ENCODE assay signal across 30 mouse cellular contexts in genomic region chr3:62433675-62434074, GRCm38 (mm10).
DNase-seq lines count a peak whose midpoint lies in the region; ATAC-seq and TF ChIP-seq lines count a peak whose summit lies in the region.
"Had no signal": no experiment of that assay in that cellular context is flagged by ENCODE, and none has a peak within 500 bp of the region (broad histone marks: within the 10 kb centered on the region; RNA-seq: fewer than 3 reads in every experiment).

No protein-coding gene starts in this region.

- H3K27me3 ChIP-seq in liver, postnatal 0 days (ENCODE audit: insufficient read depth, low read length), result no peaks in the 10 kb centered on the region
- H3K27me3 ChIP-seq in liver, embryonic 12.5 days (replicated peaks), result no peaks in the 10 kb centered on the region
- no peaks in the 10 kb centered on the region for H3K27me3 ChIP-seq in lung, embryonic 16.5 days (ENCODE audit: control insufficient read depth, insufficient read depth, low read depth, low read length)
- no peaks in the 10 kb centered on the region for H3K27me3 ChIP-seq in cerebellum, adult 2 months (ENCODE audit: control insufficient read depth, insufficient read depth, low read length)
- H3K27me3 ChIP-seq: CH12.LX; hindbrain, embryonic 15.5 days; limb, embryonic 15.5 days; neural tube, embryonic 12.5 days had no signal

- TF ChIP-seq EP300 in liver, postnatal 0 days (IDR thresholded peaks at IDR 0.05; ENCODE audit: low read depth), result no peak

- H3K27ac ChIP-seq in liver, postnatal 0 days (ENCODE audit: low read depth), result no peak overlapping the region
- H3K27ac ChIP-seq in liver, embryonic 12.5 days, result no peak overlapping the region
- no peak overlapping the region for H3K27ac ChIP-seq in lung, embryonic 16.5 days (ENCODE audit: low read length)
- no peak overlapping the region for H3K27ac ChIP-seq in cerebellum, adult 2 months (ENCODE audit: insufficient read depth, low read length)
- H3K27ac ChIP-seq: hindbrain, embryonic 10.5 days; hindbrain, embryonic 15.5 days; limb, embryonic 10.5 days; limb, embryonic 15.5 days; neural tube, embryonic 12.5 days; stomach, postnatal 0 days had no signal

- no peak overlapping the region for H3K9ac ChIP-seq in liver, postnatal 0 days (replicated peaks)
- no peak overlapping the region for H3K9ac ChIP-seq in liver, embryonic 12.5 days
- H3K9ac ChIP-seq in lung, embryonic 16.5 days (ENCODE audit: low read length), result no peak overlapping the region
- H3K9ac ChIP-seq: forebrain, postnatal 0 days; hindbrain, embryonic 15.5 days; limb, embryonic 15.5 days; neural tube, embryonic 12.5 days had no signal

- TF ChIP-seq CTCF in liver, postnatal 0 days (IDR thresholded peaks at IDR 0.05; ENCODE audit: low read depth), result no peak
- no peak for TF ChIP-seq CTCF in cerebellum, adult 2 months (IDR thresholded peaks at IDR 0.05; ENCODE audit: borderline replicate concordance, insufficient read depth, low read depth, low read length)

- ATAC-seq in liver, postnatal 0 days, result peak; percentile 23; the same call in 1 of the 2 replicates
- ATAC-seq in liver, embryonic 12.5 days, result no peak
- ATAC-seq in lung, embryonic 16.5 days (ENCODE audit: low read depth), result peak; percentile 79
- ATAC-seq: activated CD4-positive, CD25-positive, alpha-beta regulatory T cell, adult 4 months; forebrain, postnatal 0 days had no signal

- no peaks in the 10 kb centered on the region for H3K36me3 ChIP-seq in liver, postnatal 0 days (replicated peaks; ENCODE audit: insufficient read depth, low read length)
- H3K36me3 ChIP-seq in liver, embryonic 12.5 days, result no peaks in the 10 kb centered on the region
- no peaks in the 10 kb centered on the region; the same call in 1 of the 2 replicates for H3K36me3 ChIP-seq in lung, embryonic 16.5 days (ENCODE audit: control insufficient read depth, insufficient read depth, low read length)
- H3K36me3 ChIP-seq: hindbrain, embryonic 10.5 days; limb, embryonic 10.5 days; limb, embryonic 15.5 days; neural tube, embryonic 12.5 days had no signal

- no peak for TF ChIP-seq POLR2A in cerebellum, adult 2 months (IDR thresholded peaks at IDR 0.05; ENCODE audit: borderline replicate concordance, insufficient read depth, low read length)

- H3K9me3 ChIP-seq in liver, postnatal 0 days (ENCODE audit: low read length), result no peaks in the 10 kb centered on the region
- H3K9me3 ChIP-seq in liver, embryonic 12.5 days (replicated peaks), result no peaks in the 10 kb centered on the region
- no peaks in the 10 kb centered on the region for H3K9me3 ChIP-seq in lung, embryonic 16.5 days (ENCODE audit: control insufficient read depth, low read length)
- H3K9me3 ChIP-seq: hindbrain, embryonic 10.5 days; hindbrain, embryonic 15.5 days; limb, embryonic 10.5 days; limb, embryonic 15.5 days; neural tube, embryonic 12.5 days had no signal

- no peak for DNase-seq in liver, postnatal 0 days
- DNase-seq in lung, postnatal 14 days, result peak; percentile 16
- peak; percentile 39 for DNase-seq in yolk sac, embryonic 10.5 days (ENCODE audit: low spot score)
- DNase-seq in cerebellum, adult 2 months, result no peak
- DNase-seq: adrenal gland, adult 2 months; adrenal gland, postnatal 36 days; B cell, adult 2 months; cerebellum, adult 18-20 months; cerebellum, postnatal 14 days; forebrain, postnatal 0 days; heart, postnatal 14 days; kidney, adult 8-10 months; kidney, postnatal 10 days; layer of hippocampus, adult 9-11 months; midbrain, embryonic 14.5 days; right cerebral cortex, adult 18-20 months; right cerebral cortex, postnatal 4 days; thymus, adult 18-20 months; thymus, postnatal 25 days had no signal

- no peak overlapping the region for H3K4me3 ChIP-seq in liver, postnatal 0 days (ENCODE audit: low read depth, low read length)
- H3K4me3 ChIP-seq in liver, embryonic 12.5 days, result no peak overlapping the region
- no peak overlapping the region for H3K4me3 ChIP-seq in lung, embryonic 16.5 days (ENCODE audit: low read length)
- no peak overlapping the region for H3K4me3 ChIP-seq in cerebellum, adult 2 months (replicated peaks; ENCODE audit: insufficient read depth, low read depth, low read length)
- H3K4me3 ChIP-seq: erythroblast, embryonic 14.5 days; hindbrain, embryonic 10.5 days; hindbrain, embryonic 15.5 days; limb, embryonic 10.5 days; limb, embryonic 15.5 days; neural tube, embryonic 12.5 days had no signal

- H3K4me1 ChIP-seq in liver, postnatal 0 days (ENCODE audit: insufficient read depth), result no peaks in the 10 kb centered on the region
- no peaks in the 10 kb centered on the region for H3K4me1 ChIP-seq in liver, embryonic 12.5 days
- H3K4me1 ChIP-seq in lung, embryonic 16.5 days (replicated peaks; ENCODE audit: control insufficient read depth, insufficient read depth, low read length), result no peaks in the 10 kb centered on the region
- H3K4me1 ChIP-seq in cerebellum, adult 2 months (ENCODE audit: control insufficient read depth, insufficient read depth, low read length), result no peaks in the 10 kb centered on the region
- H3K4me1 ChIP-seq: hindbrain, embryonic 10.5 days; hindbrain, embryonic 15.5 days; limb, embryonic 10.5 days; limb, embryonic 15.5 days; neural tube, embryonic 12.5 days had no signal

- 49% methylated on average over 4 of the region's 4 CpGs for WGBS in liver, postnatal 0 days (ENCODE audit: insufficient replicate concordance)
- 57% methylated on average over 4 of the region's 4 CpGs for WGBS in liver, embryonic 12.5 days (ENCODE audit: insufficient replicate concordance)
- 35% methylated on average over 4 of the region's 4 CpGs for WGBS in lung, embryonic 16.5 days
- WGBS in cerebellum, adult 2 months, result 79% methylated on average over 4 of the region's 4 CpGs

- H3K4me2 ChIP-seq in liver, postnatal 0 days (ENCODE audit: low read depth, low read length), result no peak overlapping the region
- H3K4me2 ChIP-seq in liver, embryonic 12.5 days, result no peak overlapping the region
- no peak overlapping the region for H3K4me2 ChIP-seq in lung, embryonic 16.5 days (ENCODE audit: low read depth, low read length)
- H3K4me2 ChIP-seq: hindbrain, embryonic 15.5 days; limb, embryonic 15.5 days; neural tube, embryonic 12.5 days had no signal

Comparison
In these comparisons a context has a peak if more than half of its experiments do, and no peak if none do; other contexts are left out.
1. DNase-seq: peak in lung, postnatal 14 days (single experiment) and yolk sac, embryonic 10.5 days (single experiment); none in liver, postnatal 0 days (single experiment) and cerebellum, adult 2 months (0 of 2).